Mouse (Mus musculus) hindbrain, embryonic 11.5 days (tissue): ENCODE measurements around the gene Ap4m1. TPM values are rescaled to one million over a fixed set of nuclear protein-coding genes. Genes with fewer than 3 reads are reported as not detected.
"Not testable (repeated sequence)": the region's sequence is repeated elsewhere in the genome, so short reads cannot be mapped to it uniquely, and the experiment has no call there.

Experiments used
- ATAC-seq: fragments of 200-750 bp; cut with Nextera tagmentation; 2 replicates; pipeline ENCODE4 v1.8.0; 2017; ENCODE audit warnings: mild to moderate bottlenecking, moderate TSS enrichment, moderate library complexity; ENCODE audit not compliant: low FRiP score
- DNase-seq: peaks from one replicate; pipeline ENCODE4 v3.0.0-alpha.2; 2015; ENCODE audit warnings: low spot score
- H3K27ac ChIP-seq: fragments of 300-500 bp; sonication (generic); 2 replicates; pipeline ENCODE4 v1.5.1; 2014; ENCODE audit warnings: mild to moderate bottlenecking, low read depth, low read length
- H3K27me3 ChIP-seq: fragments of 300-500 bp; sonication (generic); 2 replicates; pipeline ENCODE4 v1.6.1; 2014; ENCODE audit warnings: mild to moderate bottlenecking, low read length, moderate library complexity, mixed read lengths; ENCODE audit not compliant: control insufficient read depth, insufficient read depth
- H3K36me3 ChIP-seq: fragments of 300-500 bp; sonication (generic); 2 replicates; pipeline ENCODE4 v1.6.1; 2014; ENCODE audit warnings: mild to moderate bottlenecking, low read length, moderate library complexity, mixed read lengths; ENCODE audit not compliant: control insufficient read depth, insufficient read depth
- H3K4me1 ChIP-seq: fragments of 300-500 bp; sonication (generic); replicated peaks from 2 replicates; pipeline ENCODE4 v1.6.1; 2014; ENCODE audit warnings: low read length, mixed read lengths; ENCODE audit not compliant: control insufficient read depth, insufficient read depth
- H3K4me2 ChIP-seq: fragments of 300-500 bp; sonication (generic); replicated peaks from 2 replicates; pipeline ENCODE4 v1.6.1; 2014; ENCODE audit warnings: mild to moderate bottlenecking, low read depth, low read length
- H3K4me3 ChIP-seq: fragments of 300-500 bp; sonication (generic); 2 replicates; pipeline ENCODE4 v1.5.1; 2014; ENCODE audit warnings: low read depth, low read length
- H3K9ac ChIP-seq: fragments of 300-500 bp; sonication (generic); 2 replicates; pipeline ENCODE4 v1.6.1; 2014; ENCODE audit warnings: low read depth, low read length
- H3K9me3 ChIP-seq: fragments of 300-500 bp; sonication (generic); 2 replicates; pipeline ENCODE4 v1.6.1; 2016; ENCODE audit warnings: low read length; ENCODE audit not compliant: control insufficient read depth
- WGBS: fragments of 180-500 bp; shearing (Covaris S2); extraction: QIAGEN DNeasy Blood & Tissue Kit; methylation state at CpG from one replicate; pipeline ENCODE4 v1.1.7; 2014; 5-methylcytosine and 5-hydroxymethylcytosine counted together
- polyA plus RNA-seq: library from polyadenylated mRNA; unstranded; fragments of >200 nt; fragmentation: Nextera tagmentation; extraction: Ambion mirVana; gene quantifications from 2 replicates; pipeline ENCODE4 v1.2.1, GENCODE M21; 2014

Ap4m1 gene
- polyA plus RNA-seq, 1 experiment from 2014 or later: 19.9 TPM

GRCm38 (mm10) chr5:138193771-138194727 is 22.2 kb downstream of the Ap4m1 start, which contains the start of gene Mblac1:
TSS of gene Mblac1 (plus strand) at chr5:138194314.
- DNase-seq (peak; percentile 89), ATAC-seq (peak; percentile 86)
- Histone ChIP-seq H3K27ac (peak within 1 kb of the TSS; percentile 82), H3K36me3 (0 out of 2 replicates have a peak, but pooled peaks cover 3% of the 10 kb centered on the region), H3K4me1 (no peaks in the 10 kb centered on the region), H3K9ac (peak within 1 kb of the TSS; percentile 91), H3K27me3 (no peaks in the 10 kb centered on the region), H3K4me3 (peak within 1 kb of the TSS; percentile 72), H3K4me2 (peak within 1 kb of the TSS; percentile 74), H3K9me3 (no peaks in the 10 kb centered on the region)
- 8% methylated on average over 54 of the region's 54 CpGs for WGBS

GRCm38 (mm10) chr5:138194755-138195345 is 23.0 kb downstream of the Ap4m1 start:
- Histone ChIP-seq H3K9me3 (no peaks in the 10 kb centered on the region), H3K4me1 (no peaks in the 10 kb centered on the region), H3K4me2 (peak overlapping the region; percentile 74), H3K36me3 (0 out of 2 replicates have a peak, but pooled peaks cover 3% of the 10 kb centered on the region), H3K4me3 (peak overlapping the region; percentile 72), H3K9ac (peak overlapping the region; percentile 91), H3K27ac (peak overlapping the region; percentile 82), H3K27me3 (no peaks in the 10 kb centered on the region)
- ATAC-seq (peak; percentile 63), DNase-seq (peak; percentile 61)
- 3% methylated on average over 29 of the region's 29 CpGs for WGBS

- Histone ChIP-seq H3K4me3 (no peak overlapping the region), H3K9ac (no peak overlapping the region), H3K4me1 (no peaks in the 10 kb centered on the region), H3K27ac (no peak overlapping the region), H3K36me3 (no peaks in the 10 kb centered on the region), H3K27me3 (no peaks in the 10 kb centered on the region), H3K4me2 (peak overlapping the region; percentile 74), H3K9me3 (no peaks in the 10 kb centered on the region)
- no peak for ATAC-seq
- DNase-seq: no peak
- WGBS: 78% methylated on average over 7 of the region's 7 CpGs
These were observed 23.7 kb downstream of the Ap4m1 start for GRCm38 (mm10) chr5:138195463-138195862.

- 25% methylated on average over 1 of the region's 1 CpGs for WGBS
These were observed 27.8 kb downstream of the Ap4m1 start for GRCm38 (mm10) chr5:138199576-138199975.

GRCm38 (mm10) chr5:138202086-138202485 is 30.3 kb downstream of the Ap4m1 start:
- no peak for ATAC-seq
- WGBS: 87% methylated on average over 3 of the region's 3 CpGs

More at GRCm38 (mm10) chr5:138199576-138199975, 27.8 kb downstream of the Ap4m1 start:
- Histone ChIP-seq H3K4me2 (no peak overlapping the region), H3K36me3 (no peaks in the 10 kb centered on the region), H3K9me3 (no peaks in the 10 kb centered on the region), H3K27me3 (no peaks in the 10 kb centered on the region), H3K27ac (no peak overlapping the region), H3K4me3 (no peak overlapping the region), H3K4me1 (no peaks in the 10 kb centered on the region), H3K9ac (no peak overlapping the region)
- DNase-seq: peak; percentile 25
- no peak for ATAC-seq

GRCm38 (mm10) chr5:138207253-138207652 is 35.5 kb downstream of the Ap4m1 start:
- DNase-seq (no peak), ATAC-seq (no peak)
- Histone ChIP-seq H3K9me3 (no peaks in the 10 kb centered on the region), H3K36me3 (no peaks in the 10 kb centered on the region), H3K4me2 (no peak overlapping the region), H3K9ac (no peak overlapping the region), H3K27me3 (no peaks in the 10 kb centered on the region), H3K4me1 (no peaks in the 10 kb centered on the region), H3K4me3 (no peak overlapping the region), H3K27ac (no peak overlapping the region)
- WGBS: 78% methylated on average over 1 of the region's 1 CpGs

More at GRCm38 (mm10) chr5:138202086-138202485, 30.3 kb downstream of the Ap4m1 start:
- Histone ChIP-seq H3K27me3 (no peaks in the 10 kb centered on the region), H3K36me3 (no peaks in the 10 kb centered on the region), H3K9me3 (no peaks in the 10 kb centered on the region), H3K4me1 (no peaks in the 10 kb centered on the region), H3K4me3 (no peak overlapping the region), H3K4me2 (no peak overlapping the region), H3K27ac (no peak overlapping the region), H3K9ac (no peak overlapping the region)
- no peak for DNase-seq

GRCm38 (mm10) chr5:138207873-138208272 is 36.1 kb downstream of the Ap4m1 start:
- no peak overlapping the region for H3K4me3 ChIP-seq
- H3K9me3 ChIP-seq: no peaks in the 10 kb centered on the region
- H3K27ac ChIP-seq: no peak overlapping the region
- no peaks in the 10 kb centered on the region for H3K36me3 ChIP-seq
- H3K9ac ChIP-seq: no peak overlapping the region
- H3K27me3 ChIP-seq: no peaks in the 10 kb centered on the region
- DNase-seq (no peak), ATAC-seq (no peak)
- no peaks in the 10 kb centered on the region for H3K4me1 ChIP-seq
- WGBS: 84% methylated on average over 4 of the region's 4 CpGs
- no peak overlapping the region for H3K4me2 ChIP-seq

GRCm38 (mm10) chr5:138216632-138217031 is 44.8 kb downstream of the Ap4m1 start:
- H3K4me2 ChIP-seq, H3K27me3 ChIP-seq, DNase-seq, H3K36me3 ChIP-seq, H3K9ac ChIP-seq, ATAC-seq, H3K4me1 ChIP-seq, H3K4me3 ChIP-seq, H3K27ac ChIP-seq, H3K9me3 ChIP-seq: not testable (repeated sequence)
- WGBS: 93% methylated on average over 13 of the region's 13 CpGs
